Comparison of ENCODE assay signal across 11 mouse cellular contexts in genomic region chr10:66552919-66553318, GRCm38 (mm10).
A peak's percentile ranks its signal among the peaks of the same experiment; 100 is the strongest.
DNase-seq lines count a peak whose midpoint lies in the region; ATAC-seq and TF ChIP-seq lines count a peak whose summit lies in the region.
"Had no signal": no experiment of that assay in that cellular context is flagged by ENCODE, and none has a peak within 500 bp of the region (broad histone marks: within the 10 kb centered on the region; RNA-seq: fewer than 3 reads in every experiment).

No protein-coding gene starts in this region.

- 46% methylated on average over 3 of the region's 3 CpGs for WGBS in kidney, embryonic 14.5 days
- WGBS in kidney, adult 2 months = 37% methylated on average over 3 of the region's 3 CpGs
- WGBS in midbrain, embryonic 14.5 days = 55% methylated on average over 3 of the region's 3 CpGs
- WGBS in midbrain, embryonic 10.5 days = 71% methylated on average over 3 of the region's 3 CpGs

- H3K4me3 ChIP-seq in kidney, embryonic 14.5 days (ENCODE audit: low read length) = no peak overlapping the region
- H3K4me3 ChIP-seq in kidney, adult 2 months (ENCODE audit: insufficient read depth, low read depth, low read length) = no peak overlapping the region
- H3K4me3 ChIP-seq in midbrain, embryonic 14.5 days (replicated peaks; ENCODE audit: low read depth, low read length) = no peak overlapping the region
- H3K4me3 ChIP-seq in midbrain, embryonic 10.5 days = no peak overlapping the region
- H3K4me3 ChIP-seq: embryonic facial prominence, embryonic 15.5 days; neural tube, embryonic 13.5 days had no signal

- no peaks in the 10 kb centered on the region for H3K9me3 ChIP-seq in kidney, embryonic 14.5 days (ENCODE audit: control insufficient read depth, low read length)
- H3K9me3 ChIP-seq in midbrain, embryonic 14.5 days (ENCODE audit: control insufficient read depth, low read length) = no peaks in the 10 kb centered on the region
- H3K9me3 ChIP-seq in midbrain, embryonic 10.5 days (replicated peaks) = no peaks in the 10 kb centered on the region
- H3K9me3 ChIP-seq: embryonic facial prominence, embryonic 15.5 days; neural tube, embryonic 13.5 days had no signal

- no peak for DNase-seq in kidney, adult 2 months
- DNase-seq in midbrain, embryonic 14.5 days = peak; percentile 59
- no peak for DNase-seq in midbrain, embryonic 10.5 days (ENCODE audit: low spot score)
- peak; percentile 39 to 45 for DNase-seq in adrenal gland, postnatal 36 days
- DNase-seq in layer of hippocampus, adult 8-10 months (ENCODE audit: low spot score in 2 of 2) = no peak
- DNase-seq in layer of hippocampus, postnatal 36 days = no peak
- DNase-seq: right cerebral cortex, postnatal 25 days had no signal

- no peaks in the 10 kb centered on the region for H3K36me3 ChIP-seq in kidney, embryonic 14.5 days (ENCODE audit: control insufficient read depth, insufficient read depth, low read length)
- H3K36me3 ChIP-seq in kidney, adult 2 months (ENCODE audit: control insufficient read depth, insufficient read depth, low read length) = no peaks in the 10 kb centered on the region
- no peaks in the 10 kb centered on the region for H3K36me3 ChIP-seq in midbrain, embryonic 14.5 days (ENCODE audit: control insufficient read depth, insufficient read depth, low read length)
- H3K36me3 ChIP-seq in midbrain, embryonic 10.5 days = no peaks in the 10 kb centered on the region
- H3K36me3 ChIP-seq: embryonic facial prominence, embryonic 15.5 days; neural tube, embryonic 13.5 days had no signal

- ATAC-seq in kidney, embryonic 14.5 days (ENCODE audit: low FRiP score, low TSS enrichment) = 0 out of 2 replicates have a peak, but pooled peaks have one; percentile 20
- ATAC-seq in midbrain, embryonic 14.5 days (ENCODE audit: low FRiP score, low TSS enrichment) = peak; percentile 22
- ATAC-seq: intestine, postnatal 0 days had no signal

- H3K27ac ChIP-seq in kidney, embryonic 14.5 days (ENCODE audit: low read depth, low read length) = no peak overlapping the region
- no peak overlapping the region for H3K27ac ChIP-seq in kidney, adult 2 months (ENCODE audit: insufficient read depth, low read depth, low read length)
- no peak overlapping the region for H3K27ac ChIP-seq in midbrain, embryonic 14.5 days (replicated peaks; ENCODE audit: low read depth, low read length)
- no peak overlapping the region for H3K27ac ChIP-seq in midbrain, embryonic 10.5 days (replicated peaks)
- H3K27ac ChIP-seq: embryonic facial prominence, embryonic 15.5 days; neural tube, embryonic 13.5 days had no signal

- no peaks in the 10 kb centered on the region for H3K27me3 ChIP-seq in kidney, embryonic 14.5 days (ENCODE audit: control insufficient read depth, insufficient read depth, low read length)
- H3K27me3 ChIP-seq in kidney, adult 2 months (replicated peaks; ENCODE audit: control insufficient read depth, insufficient read depth, low read length) = no peaks in the 10 kb centered on the region
- 0 out of 2 replicates have a peak, but pooled peaks cover 4% of the 10 kb centered on the region for H3K27me3 ChIP-seq in midbrain, embryonic 14.5 days (ENCODE audit: control insufficient read depth, insufficient read depth, low read length)
- peaks cover 86% of the 10 kb centered on the region for H3K27me3 ChIP-seq in midbrain, embryonic 10.5 days (ENCODE audit: low read depth, poor library complexity, severe bottlenecking)
- H3K27me3 ChIP-seq: embryonic facial prominence, embryonic 15.5 days; neural tube, embryonic 13.5 days had no signal

- TF ChIP-seq CTCF in kidney, adult 2 months (conservative IDR thresholded peaks at IDR 0.05; ENCODE audit: insufficient read depth, insufficient read length, low read depth, low read length) = no peak

- no peak for TF ChIP-seq POLR2A in kidney, adult 2 months (IDR thresholded peaks at IDR 0.05; ENCODE audit: low read depth, low read length)

- H3K4me1 ChIP-seq in kidney, embryonic 14.5 days (ENCODE audit: control insufficient read depth, insufficient read depth, low read length) = no peaks in the 10 kb centered on the region
- H3K4me1 ChIP-seq in kidney, adult 2 months (ENCODE audit: control insufficient read depth, insufficient read depth, low read length) = 0 out of 2 replicates have a peak, but pooled peaks cover 2% of the 10 kb centered on the region
- H3K4me1 ChIP-seq in midbrain, embryonic 14.5 days (ENCODE audit: control insufficient read depth, insufficient read depth, low read length) = peaks cover 1% of the 10 kb centered on the region; the same call in 1 of the 2 replicates
- H3K4me1 ChIP-seq in midbrain, embryonic 10.5 days = peaks cover 4% of the 10 kb centered on the region; the same call in 1 of the 2 replicates
- H3K4me1 ChIP-seq: embryonic facial prominence, embryonic 15.5 days had no signal

- H3K4me2 ChIP-seq in kidney, embryonic 14.5 days (replicated peaks; ENCODE audit: low read depth, low read length) = no peak overlapping the region
- no peak overlapping the region for H3K4me2 ChIP-seq in midbrain, embryonic 14.5 days (ENCODE audit: low read length)
- H3K4me2 ChIP-seq: embryonic facial prominence, embryonic 15.5 days; neural tube, embryonic 13.5 days had no signal

- no peak overlapping the region for H3K9ac ChIP-seq in kidney, embryonic 14.5 days (ENCODE audit: low read depth, low read length)
- H3K9ac ChIP-seq in midbrain, embryonic 14.5 days (replicated peaks; ENCODE audit: low read length) = no peak overlapping the region
- H3K9ac ChIP-seq: embryonic facial prominence, embryonic 15.5 days; neural tube, embryonic 13.5 days had no signal

Comparison
In these comparisons a context has a peak if more than half of its experiments do, and no peak if none do; other contexts are left out.
1. DNase-seq: peak in midbrain, embryonic 14.5 days (single experiment) and adrenal gland, postnatal 36 days (2 of 2); none in kidney, adult 2 months (single experiment), midbrain, embryonic 10.5 days (single experiment), layer of hippocampus, adult 8-10 months (0 of 2) and layer of hippocampus, postnatal 36 days (0 of 2).